Mouse (Mus musculus) liver, adult 2 months (tissue): ENCODE results near the gene Acvr1. TPM values are rescaled to one million over a fixed set of nuclear protein-coding genes. Genes with fewer than 3 reads are reported as not detected.

Experiments
- DNase-seq: peaks from one replicate; pipeline ENCODE4 v3.0.0-alpha.2; 2011; ENCODE audit warnings: low read depth, low spot score; ENCODE audit errors: extremely low read depth
- H3K27ac ChIP-seq: fragments of 200-500 bp; replicated peaks from 2 replicates; pipeline ENCODE4 v1.5.1; 2012; ENCODE audit warnings: low read depth, mild to moderate bottlenecking, control low read depth, inconsistent platforms, low read length; ENCODE audit not compliant: insufficient read depth
- H3K27me3 ChIP-seq: fragments of 200-500 bp; 2 replicates; pipeline ENCODE4 v1.6.1; 2012; ENCODE audit warnings: mild to moderate bottlenecking, moderate library complexity, low read length, inconsistent platforms; ENCODE audit not compliant: control insufficient read depth, insufficient read depth
- H3K36me3 ChIP-seq: fragments of 200-500 bp; 2 replicates; pipeline ENCODE4 v1.6.1; 2012; ENCODE audit warnings: low read length, inconsistent platforms; ENCODE audit not compliant: control insufficient read depth, insufficient read depth
- H3K4me1 ChIP-seq: fragments of 200-500 bp; 2 replicates; pipeline ENCODE4 v1.6.1; 2011; ENCODE audit warnings: low read length; ENCODE audit not compliant: control insufficient read depth, insufficient read depth
- H3K4me3 ChIP-seq: fragments of 200-500 bp; 2 replicates; pipeline ENCODE4 v1.5.1; 2011; ENCODE audit warnings: low read depth, mild to moderate bottlenecking, control low read depth, low read length, moderate library complexity; ENCODE audit not compliant: insufficient read depth
- H3K79me2 ChIP-seq: fragments of 200-500 bp; 2 replicates; pipeline ENCODE4 v1.6.1; 2012; ENCODE audit warnings: inconsistent platforms, mild to moderate bottlenecking, low read length, moderate library complexity; ENCODE audit not compliant: control insufficient read depth, insufficient read depth
- H3K9ac ChIP-seq: fragments of 200-500 bp; 2 replicates; pipeline ENCODE4 v1.6.1; 2012; ENCODE audit warnings: low read depth, mild to moderate bottlenecking, control low read depth, inconsistent platforms, low read length
- CTCF ChIP-seq: fragments of 200-500 bp; IDR thresholded peaks from 2 replicates; pipeline ENCODE4 v1.5.1; 2011; ENCODE audit warnings: low read depth, low read length, control low read depth
- POLR2A ChIP-seq: fragments of 200-500 bp; IDR thresholded peaks from 2 replicates; pipeline ENCODE4 v1.6.1; 2011; ENCODE audit warnings: low read length, control low read depth; ENCODE audit not compliant: insufficient read depth; ENCODE audit errors: extremely low read depth
- WGBS: fragments of 180-500 bp; shearing (Covaris S2); methylation state at CpG from one replicate; pipeline ENCODE4 v1.1.7; 2018; 5-methylcytosine and 5-hydroxymethylcytosine counted together
- polyA plus RNA-seq: library from polyadenylated mRNA; depleted of rRNA; stranded (reverse); fragments of >200 nt; gene quantifications from 2 replicates; pipeline ENCODE4 v1.2.3, GENCODE M21; 2012
- total RNA-seq: library from RNA; depleted of rRNA; stranded (reverse); fragments of >200 nt; gene quantifications from 2 replicates; pipeline ENCODE4 v1.2.3, GENCODE M21; 2014

Acvr1 gene
- total and polyA plus RNA-seq, 2 experiments: 5.7 to 8.4 TPM

DNA sequence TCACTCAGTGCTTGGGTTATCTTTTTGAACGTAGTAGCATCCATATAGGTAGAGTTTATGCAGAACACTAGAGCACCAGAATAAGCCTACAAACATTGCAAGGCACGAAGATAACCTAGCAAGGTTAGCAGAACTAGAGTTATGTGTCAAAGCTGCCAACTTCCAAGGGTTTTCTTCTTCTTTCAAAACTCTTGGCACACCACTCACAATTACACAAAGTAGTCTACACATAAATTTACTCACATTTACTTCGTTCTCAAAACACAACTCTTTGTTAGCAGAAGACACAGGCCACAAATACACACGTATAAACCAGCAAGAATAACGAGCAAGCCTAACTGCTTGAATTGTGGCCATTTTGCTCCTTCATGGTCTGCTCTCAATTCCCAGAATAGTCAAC lies 23.7 kb downstream of the Acvr1 start:
- Histone ChIP-seq H3K27me3 (no peaks in the 10 kb centered on the region), H3K36me3 (no peaks in the 10 kb centered on the region), H3K27ac (no peak overlapping the region), H3K4me3 (no peak overlapping the region), H3K9ac (no peak overlapping the region), H3K4me1 (peaks cover 5% of the 10 kb centered on the region), H3K79me2 (peaks cover 49% of the 10 kb centered on the region)
- WGBS: 55% methylated on average over 5 of the region's 5 CpGs
- TF ChIP-seq POLR2A (no peak), CTCF (no peak)
- peak; percentile 55 for DNase-seq

DNA sequence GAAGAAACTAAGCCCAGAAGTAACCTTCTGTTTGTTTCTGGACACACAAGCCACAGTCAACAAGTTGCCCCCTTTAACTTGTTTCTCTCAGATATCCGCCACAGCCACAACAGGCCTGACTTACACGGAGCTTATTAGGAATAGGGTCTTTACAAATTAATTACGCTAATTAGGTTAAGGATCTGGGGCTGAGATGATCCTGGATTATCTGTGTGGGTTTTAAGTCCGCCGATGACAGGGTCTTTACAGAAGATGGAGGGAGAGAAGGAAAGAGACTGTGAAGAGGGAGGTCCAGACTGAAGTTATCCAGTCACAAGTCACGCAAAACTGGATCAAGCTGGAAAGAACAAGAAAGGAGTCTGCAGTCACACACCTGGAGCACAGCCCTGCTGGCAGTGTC lies 28.8 kb downstream of the Acvr1 start:
- Histone ChIP-seq H3K9ac (no peak overlapping the region), H3K79me2 (peaks cover 34% of the 10 kb centered on the region), H3K27ac (no peak overlapping the region), H3K4me1 (peaks cover 36% of the 10 kb centered on the region), H3K27me3 (no peaks in the 10 kb centered on the region), H3K36me3 (no peaks in the 10 kb centered on the region), H3K4me3 (no peak overlapping the region)
- no peak for TF ChIP-seq POLR2A
- no peak for TF ChIP-seq CTCF
- DNase-seq: no peak
- 96% methylated on average over 6 of the region's 6 CpGs for WGBS

DNA sequence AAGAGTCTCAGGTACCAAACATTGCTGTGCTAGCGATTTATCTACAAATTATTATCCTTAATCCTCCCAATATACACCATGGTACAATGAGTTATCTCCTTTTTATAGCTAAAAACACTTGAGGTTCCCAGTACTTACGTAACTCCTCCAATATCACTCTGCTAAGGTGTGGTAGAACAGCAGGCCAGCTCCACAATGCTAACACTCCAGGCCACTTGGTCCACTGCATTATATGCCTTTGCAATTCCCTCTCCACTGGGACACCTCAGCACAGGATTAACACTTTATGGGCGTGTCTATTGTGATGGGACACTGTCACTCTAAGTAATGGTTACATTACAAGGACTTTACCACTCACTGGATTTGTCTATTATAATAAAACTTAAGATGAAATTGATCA lies 30.2 kb downstream of the Acvr1 start:
- Histone ChIP-seq H3K9ac (no peak overlapping the region), H3K36me3 (no peaks in the 10 kb centered on the region), H3K27ac (peak overlapping the region; percentile 30; the same call in 1 of the 2 replicates), H3K79me2 (peaks cover 28% of the 10 kb centered on the region), H3K27me3 (no peaks in the 10 kb centered on the region), H3K4me1 (peaks cover 42% of the 10 kb centered on the region), H3K4me3 (no peak overlapping the region)
- TF ChIP-seq CTCF: no peak
- TF ChIP-seq POLR2A: no peak
- 88% methylated on average over 3 of the region's 3 CpGs for WGBS
- no peak for DNase-seq

DNA sequence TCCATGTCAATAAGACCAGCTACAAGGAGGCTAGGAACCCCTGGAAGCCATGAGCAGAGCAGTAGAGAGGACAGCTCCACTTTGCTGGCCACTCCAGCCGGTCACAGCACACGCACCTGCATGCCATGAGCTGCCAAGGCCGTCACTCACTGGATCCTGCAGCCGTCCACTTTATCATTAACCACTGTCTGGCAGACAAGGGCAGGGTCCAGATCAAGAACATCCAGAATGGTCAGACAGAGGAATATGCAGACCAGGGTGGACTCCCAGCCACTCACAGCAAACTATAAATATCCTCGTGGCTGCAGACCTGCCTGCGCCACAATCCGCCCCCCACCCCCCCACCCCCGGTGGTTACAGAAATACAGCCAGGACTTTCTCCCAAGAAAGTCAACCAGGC lies 31.7 kb downstream of the Acvr1 start:
- peak overlapping the region; percentile 80 for H3K27ac ChIP-seq
- H3K36me3 ChIP-seq: no peaks in the 10 kb centered on the region
- WGBS: 20% methylated on average over 8 of the region's 8 CpGs

DNA sequence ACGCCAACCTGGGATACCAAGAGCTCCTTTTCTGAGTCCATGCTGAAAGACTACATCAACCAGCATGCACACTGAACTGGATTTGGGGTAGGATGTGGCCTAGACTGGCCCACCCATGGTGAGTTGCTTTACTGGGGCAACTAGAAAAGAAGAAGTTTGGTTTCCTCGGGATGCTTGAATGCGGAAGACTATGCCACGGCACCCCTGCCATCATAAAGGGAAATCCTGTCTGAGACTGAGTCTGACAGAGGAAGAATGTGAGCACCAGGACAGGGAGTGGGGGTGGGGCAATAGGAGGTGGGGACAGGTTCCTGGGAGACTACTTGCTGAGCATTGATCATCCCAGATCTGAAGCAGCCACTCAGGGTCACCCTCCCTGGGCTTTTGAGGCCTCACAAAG lies 32.6 kb downstream of the Acvr1 start:
- no peaks in the 10 kb centered on the region for H3K36me3 ChIP-seq
- no peaks in the 10 kb centered on the region for H3K27me3 ChIP-seq
- WGBS: 78% methylated on average over 4 of the region's 4 CpGs
- no peak overlapping the region for H3K9ac ChIP-seq
- peaks cover 32% of the 10 kb centered on the region for H3K79me2 ChIP-seq
- no peak for DNase-seq
- H3K4me1 ChIP-seq: peaks cover 62% of the 10 kb centered on the region
- no peak for TF ChIP-seq POLR2A
- TF ChIP-seq CTCF: no peak
- no peak overlapping the region for H3K4me3 ChIP-seq
- H3K27ac ChIP-seq: peak overlapping the region; percentile 28; the same call in 1 of the 2 replicates

More for the DNA sequence above, 31.7 kb downstream of the Acvr1 start:
- Histone ChIP-seq H3K27me3 (no peaks in the 10 kb centered on the region), H3K4me3 (no peak overlapping the region), H3K9ac (no peak overlapping the region), H3K79me2 (peaks cover 30% of the 10 kb centered on the region), H3K4me1 (peaks cover 55% of the 10 kb centered on the region)
- DNase-seq: peak; percentile 93
- no peak for TF ChIP-seq CTCF
- TF ChIP-seq POLR2A: no peak

DNA sequence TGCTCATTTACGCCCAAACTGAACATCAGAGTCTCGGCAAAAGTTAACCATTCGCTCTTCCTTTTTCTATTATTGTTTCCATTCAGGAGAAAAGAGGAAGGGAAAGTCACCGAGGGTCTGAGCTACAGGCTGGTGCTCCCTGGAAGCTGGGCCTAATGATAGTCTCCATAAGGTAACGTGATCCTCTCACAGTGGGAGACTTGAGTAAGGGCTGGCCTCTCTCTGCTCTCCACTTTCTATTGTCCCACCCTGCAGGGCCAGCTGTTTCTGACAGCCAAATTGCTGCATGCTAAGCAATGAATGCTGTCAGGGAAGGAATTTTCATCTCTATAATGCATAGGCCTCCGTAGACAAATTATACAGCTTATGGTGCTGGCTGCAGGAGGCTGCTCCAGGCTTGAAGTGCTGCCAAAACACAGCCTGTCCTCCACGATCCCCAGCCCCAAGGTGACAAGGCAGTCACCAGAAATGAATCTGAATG lies 33.4 kb downstream of the Acvr1 start:
- Histone ChIP-seq H3K27me3 (no peaks in the 10 kb centered on the region), H3K4me3 (no peak overlapping the region), H3K4me1 (peaks cover 62% of the 10 kb centered on the region), H3K9ac (no peak overlapping the region), H3K36me3 (no peaks in the 10 kb centered on the region), H3K79me2 (peaks cover 31% of the 10 kb centered on the region), H3K27ac (peak overlapping the region; percentile 59)
- no peak for DNase-seq
- 18% methylated on average over 7 of the region's 7 CpGs for WGBS
- TF ChIP-seq CTCF: no peak
- TF ChIP-seq POLR2A: no peak
